Mouse (Mus musculus): Measurements from ENCODE around the gene Cacna1d. TPM values are rescaled to one million over a fixed set of nuclear protein-coding genes. Genes with fewer than 3 reads are reported as not detected.
A peak's percentile ranks its signal among the peaks of the same experiment; 100 is the strongest.

Cacna1d gene
- total and polyA plus RNA-seq, 3 experiments: not detected

DNA sequence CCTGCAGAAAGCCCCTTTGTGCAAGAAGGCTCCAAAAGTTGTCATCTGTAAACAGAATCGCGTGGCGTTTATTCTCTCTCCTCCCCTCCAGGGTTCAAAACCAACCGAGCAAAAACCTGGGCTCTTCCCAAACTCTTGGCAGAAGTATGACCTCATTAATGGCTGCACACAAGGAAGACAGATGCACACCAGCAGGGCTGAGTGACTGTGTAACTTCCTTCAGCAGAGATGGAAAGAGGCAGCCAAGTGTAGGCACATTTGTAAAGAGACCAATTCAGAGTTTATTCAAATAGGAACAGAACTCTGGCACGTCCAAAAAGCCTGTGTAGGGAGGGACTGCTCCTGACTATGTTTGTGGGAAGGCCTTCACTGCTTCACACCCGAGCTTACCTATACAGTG, 385.7 kb downstream of the Cacna1d start:
- H3K9ac ChIP-seq (ENCODE audit: control insufficient read depth, low read depth, low read length, poor library complexity, severe bottlenecking): no peak overlapping the region
- no peak overlapping the region for H3K27ac ChIP-seq (ENCODE audit: control insufficient read depth, low read depth, low read length)
- H3K4me3 ChIP-seq (ENCODE audit: control insufficient read depth in 1 of 2, insufficient read depth in 1 of 2, low read depth in 2 of 2, low read length in 2 of 2): no peak overlapping the region
- H3K79me2 ChIP-seq (ENCODE audit: control insufficient read depth, insufficient read depth, low read length, poor library complexity): no peaks in the 10 kb centered on the region
- H3K27me3 ChIP-seq (ENCODE audit: control insufficient read depth in 1 of 2, insufficient read depth in 2 of 2, low read length in 2 of 2): no peaks in the 10 kb centered on the region; a peak in 2 of 4 replicates
- no peak for DNase-seq (ENCODE audit: low read depth, low spot score)
- H3K36me3 ChIP-seq (ENCODE audit: control insufficient read depth in 1 of 2, insufficient read depth in 2 of 2, low read length in 2 of 2): no peaks in the 10 kb centered on the region
- H3K4me1 ChIP-seq (ENCODE audit: control insufficient read depth in 1 of 2, insufficient read depth in 2 of 2, low read length in 2 of 2): no peaks in the 10 kb centered on the region
- TF ChIP-seq ZNF384 (IDR thresholded peaks at IDR 0.05; ENCODE audit: low read depth, low read length): no peak
- no peak for TF ChIP-seq POLR2AphosphoS5 (IDR thresholded peaks at IDR 0.05; ENCODE audit: borderline replicate concordance, low read depth, low read length)
- TF ChIP-seq MYC (IDR thresholded peaks at IDR 0.05; ENCODE audit: low read depth, low read length): no peak
- TF ChIP-seq CTCF (IDR thresholded peaks at IDR 0.05 in 2 of 3, conservative IDR thresholded peaks at IDR 0.05 in 1 of 3; ENCODE audit: control insufficient read depth in 1 of 3, insufficient read depth in 1 of 3, low read depth in 2 of 3, low read length in 3 of 3, poor library complexity in 1 of 3, severe bottlenecking in 1 of 3): no peak
- TF ChIP-seq ZC3H11A (IDR thresholded peaks at IDR 0.05; ENCODE audit: low read depth, low read length): no peak
- TF ChIP-seq GATA1 (IDR thresholded peaks at IDR 0.05; ENCODE audit: low read depth, low read length): no peak
- no peak for TF ChIP-seq MYB (IDR thresholded peaks at IDR 0.05; ENCODE audit: low read depth, low read length)
- no peaks in the 10 kb centered on the region for H3K9me3 ChIP-seq (replicated peaks; ENCODE audit: insufficient read depth, low read length)

GRCm38 (mm10) chr14:30103946-30104536, 387.2 kb downstream of the Cacna1d start:
- Histone ChIP-seq H3K4me3 (ENCODE audit: control insufficient read depth in 1 of 2, insufficient read depth in 1 of 2, low read depth in 2 of 2, low read length in 2 of 2) (no peak overlapping the region), H3K36me3 (ENCODE audit: control insufficient read depth in 1 of 2, insufficient read depth in 2 of 2, low read length in 2 of 2) (no peaks in the 10 kb centered on the region), H3K4me1 (ENCODE audit: control insufficient read depth in 1 of 2, insufficient read depth in 2 of 2, low read length in 2 of 2) (no peaks in the 10 kb centered on the region), H3K9ac (ENCODE audit: control insufficient read depth, low read depth, low read length, poor library complexity, severe bottlenecking) (no peak overlapping the region), H3K9me3 (replicated peaks; ENCODE audit: insufficient read depth, low read length) (no peaks in the 10 kb centered on the region), H3K79me2 (ENCODE audit: control insufficient read depth, insufficient read depth, low read length, poor library complexity) (no peaks in the 10 kb centered on the region), H3K27me3 (ENCODE audit: control insufficient read depth in 1 of 2, insufficient read depth in 2 of 2, low read length in 2 of 2) (no peaks in the 10 kb centered on the region; a peak in 1 of 4 replicates), H3K27ac (ENCODE audit: control insufficient read depth, low read depth, low read length) (no peak overlapping the region)
- no peak for DNase-seq (ENCODE audit: low read depth, low spot score)
- no peak for TF ChIP-seq POLR2A (IDR thresholded peaks at IDR 0.05; ENCODE audit: control insufficient read depth in 1 of 2, insufficient read depth in 1 of 2, low read depth in 1 of 2, low read length in 2 of 2, poor library complexity in 1 of 2)
- no peak for TF ChIP-seq MXI1 (IDR thresholded peaks at IDR 0.05; ENCODE audit: low read depth, low read length)
- no peak for TF ChIP-seq BHLHE40 (IDR thresholded peaks at IDR 0.05; ENCODE audit: borderline replicate concordance, low read depth, low read length)
- no peak for TF ChIP-seq USF2 (IDR thresholded peaks at IDR 0.05; ENCODE audit: borderline replicate concordance in 1 of 2, insufficient read depth in 1 of 2, low read depth in 1 of 2, low read length in 2 of 2)
- TF ChIP-seq CHD2 (IDR thresholded peaks at IDR 0.05; ENCODE audit: low read length): no peak
- TF ChIP-seq ZMIZ1 (IDR thresholded peaks at IDR 0.05; ENCODE audit: low read depth, low read length): no peak
- TF ChIP-seq ETS1 (IDR thresholded peaks at IDR 0.05; ENCODE audit: low read depth, low read length): no peak
- TF ChIP-seq POLR2AphosphoS5 (IDR thresholded peaks at IDR 0.05; ENCODE audit: borderline replicate concordance, low read depth, low read length): no peak
- TF ChIP-seq GATA1 (IDR thresholded peaks at IDR 0.05; ENCODE audit: low read depth, low read length): no peak

GRCm38 (mm10) chr14:30097239-30097638, 394.0 kb downstream of the Cacna1d start:
- H3K36me3 ChIP-seq (ENCODE audit: control insufficient read depth in 1 of 2, insufficient read depth in 2 of 2, low read length in 2 of 2): no peaks in the 10 kb centered on the region
- H3K27ac ChIP-seq (ENCODE audit: control insufficient read depth, low read depth, low read length): no peak overlapping the region
- no peaks in the 10 kb centered on the region for H3K9me3 ChIP-seq (replicated peaks; ENCODE audit: insufficient read depth, low read length)
- H3K79me2 ChIP-seq (ENCODE audit: control insufficient read depth, insufficient read depth, low read length, poor library complexity): no peaks in the 10 kb centered on the region
- no peaks in the 10 kb centered on the region for H3K4me1 ChIP-seq (ENCODE audit: control insufficient read depth in 1 of 2, insufficient read depth in 2 of 2, low read length in 2 of 2)
- no peak overlapping the region for H3K9ac ChIP-seq (ENCODE audit: control insufficient read depth, low read depth, low read length, poor library complexity, severe bottlenecking)
- H3K27me3 ChIP-seq (ENCODE audit: control insufficient read depth in 1 of 2, insufficient read depth in 2 of 2, low read length in 2 of 2): no peaks in the 10 kb centered on the region
- no peak overlapping the region for H3K4me3 ChIP-seq (ENCODE audit: control insufficient read depth in 1 of 2, insufficient read depth in 1 of 2, low read depth in 2 of 2, low read length in 2 of 2)
- peak; percentile 2 for DNase-seq (ENCODE audit: low read depth, low spot score)
- TF ChIP-seq MAFK (IDR thresholded peaks at IDR 0.05; ENCODE audit: borderline replicate concordance, low read depth, low read length) (no peak), HCFC1 (IDR thresholded peaks at IDR 0.05; ENCODE audit: low read depth, low read length) (no peak), NELFE (IDR thresholded peaks at IDR 0.05; ENCODE audit: low read depth, low read length) (no peak), CTCF (IDR thresholded peaks at IDR 0.05 in 2 of 3, conservative IDR thresholded peaks at IDR 0.05 in 1 of 3; ENCODE audit: control insufficient read depth in 1 of 3, insufficient read depth in 1 of 3, low read depth in 2 of 3, low read length in 3 of 3, poor library complexity in 1 of 3, severe bottlenecking in 1 of 3) (peak; percentile 10 to 41 (median 38); a peak in 3 of 6 replicates), UBTF (IDR thresholded peaks at IDR 0.05; ENCODE audit: borderline replicate concordance, insufficient read depth, low read depth, low read length) (no peak), E2F4 (IDR thresholded peaks at IDR 0.05; ENCODE audit: borderline replicate concordance, low read depth, low read length) (no peak), USF1 (IDR thresholded peaks at IDR 0.05; ENCODE audit: low read depth, low read length) (no peak), CHD1 (IDR thresholded peaks at IDR 0.05; ENCODE audit: low read depth, low read length) (no peak), ZC3H11A (IDR thresholded peaks at IDR 0.05; ENCODE audit: low read depth, low read length) (no peak), SMC3 (IDR thresholded peaks at IDR 0.05; ENCODE audit: low read depth, low read length) (peak; percentile 18; the same call in 1 of the 2 replicates), BHLHE40 (IDR thresholded peaks at IDR 0.05; ENCODE audit: borderline replicate concordance, low read depth, low read length) (no peak), ELF1 (IDR thresholded peaks at IDR 0.05; ENCODE audit: low read depth, low read length) (no peak)

All from MEL (cell line).